Mouse (Mus musculus) CH12.LX (cell line): Measurements from ENCODE around the gene B4galt3. TPM values are rescaled to one million over a fixed set of nuclear protein-coding genes. Genes with fewer than 3 reads are reported as not detected.
A peak's percentile ranks its signal among the peaks of the same experiment; 100 is the strongest.

Source experiments
- DNase-seq: peaks from one replicate; pipeline ENCODE4 v3.0.0-alpha.2; 2013; ENCODE audit errors: extremely low read depth
- H3K27ac ChIP-seq: 2 replicates; pipeline ENCODE4 v1.5.1; 2012; ENCODE audit warnings: low read depth, mild to moderate bottlenecking, control low read depth, moderate library complexity; ENCODE audit not compliant: insufficient read depth
- H3K27me3 ChIP-seq: replicated peaks from 2 replicates; pipeline ENCODE3; 2012; ENCODE audit warnings: inconsistent platforms
- H3K36me3 ChIP-seq, 2 experiments: replicated peaks in 1 of 2; 2 replicates each; pipeline versions ENCODE3 to v1.6.1; 2012; ENCODE audit warnings: inconsistent platforms in 1 of 2, low read length in 1 of 2, mild to moderate bottlenecking in 1 of 2, mixed read lengths in 1 of 2, moderate library complexity in 1 of 2; ENCODE audit not compliant: control insufficient read depth in 1 of 2, insufficient read depth in 1 of 2
- H3K4me1 ChIP-seq, 2 experiments: 2 replicates each; pipeline ENCODE4 v1.6.1; 2012; ENCODE audit warnings: inconsistent platforms in 1 of 2, moderate library complexity in 1 of 2; ENCODE audit not compliant: insufficient read depth in 2 of 2, control insufficient read depth in 1 of 2
- H3K4me2 ChIP-seq: 2 replicates; pipeline ENCODE4 v1.6.1; 2012; ENCODE audit warnings: low read depth, mild to moderate bottlenecking, control low read depth; ENCODE audit not compliant: poor library complexity, insufficient read depth, severe bottlenecking
- H3K4me3 ChIP-seq, 3 experiments: fragments of 150-350 bp in 1 of 3; sonication (generic) in 1 of 3; replicated peaks in 1 of 3; 2 replicates each; pipeline versions ENCODE3 to v1.5.1; 2011 to 2012; ENCODE audit warnings: low read depth in 2 of 3, low read length in 2 of 3, mild to moderate bottlenecking in 2 of 3, moderate library complexity in 2 of 3, control low read depth in 1 of 3, improper control_type of control experiment in 1 of 3, inconsistent platforms in 1 of 3, mixed read lengths in 1 of 3; ENCODE audit not compliant: poor library complexity in 1 of 3
- H3K79me2 ChIP-seq: replicated peaks from 2 replicates; pipeline ENCODE4 v1.6.1; 2012; ENCODE audit warnings: mild to moderate bottlenecking, moderate library complexity; ENCODE audit not compliant: control insufficient read depth, poor library complexity, insufficient read depth, severe bottlenecking; ENCODE audit errors: extremely low read depth
- H3K9ac ChIP-seq: 2 replicates; pipeline ENCODE4 v1.6.1; 2012; ENCODE audit warnings: low read depth, mild to moderate bottlenecking, control low read depth, moderate library complexity; ENCODE audit not compliant: insufficient read depth
- H3K9me3 ChIP-seq: replicated peaks from 2 replicates; pipeline ENCODE3; 2012; ENCODE audit warnings: low read length, inconsistent platforms, mixed read lengths
- CHD1 ChIP-seq: IDR thresholded peaks from 2 replicates; pipeline ENCODE4 v1.6.1; 2012; ENCODE audit warnings: low read depth, low read length, improper control_type of control experiment, inconsistent platforms
- CHD2 ChIP-seq: IDR thresholded peaks from 2 replicates; pipeline ENCODE4 v1.6.1; 2011; ENCODE audit warnings: low read length, improper control_type of control experiment
- E2F4 ChIP-seq: IDR thresholded peaks from 2 replicates; pipeline ENCODE4 v1.6.1; 2011; ENCODE audit warnings: low read depth, low read length, improper control_type of control experiment; ENCODE audit not compliant: insufficient replicate concordance
- ELF1 ChIP-seq: IDR thresholded peaks from 2 replicates; pipeline ENCODE4 v1.6.1; 2014; ENCODE audit warnings: low read depth, mild to moderate bottlenecking, inconsistent platforms, low read length, improper control_type of control experiment
- ETS1 ChIP-seq: conservative IDR thresholded peaks from 2 replicates; pipeline ENCODE4 v1.6.1; 2012; ENCODE audit warnings: low read depth, mild to moderate bottlenecking, inconsistent platforms, low read length, improper control_type of control experiment, moderate library complexity
- GABPA ChIP-seq: IDR thresholded peaks from 2 replicates; pipeline ENCODE4 v1.6.1; 2012; ENCODE audit warnings: low read depth, low read length, improper control_type of control experiment, inconsistent platforms; ENCODE audit not compliant: insufficient replicate concordance
- HCFC1 ChIP-seq: IDR thresholded peaks from 2 replicates; pipeline ENCODE4 v1.6.1; 2012; ENCODE audit warnings: low read depth, mild to moderate bottlenecking, inconsistent platforms, low read length, improper control_type of control experiment
- IRF4 ChIP-seq: IDR thresholded peaks from 2 replicates; pipeline ENCODE4 v1.6.1; 2014; ENCODE audit warnings: low read depth, mild to moderate bottlenecking, inconsistent platforms, low read length, improper control_type of control experiment
- JUN ChIP-seq: IDR thresholded peaks from 2 replicates; pipeline ENCODE4 v1.6.1; 2011; ENCODE audit warnings: low read depth, mild to moderate bottlenecking, low read length, improper control_type of control experiment, moderate library complexity; ENCODE audit not compliant: insufficient read depth
- JUND ChIP-seq: conservative IDR thresholded peaks from 2 replicates; pipeline ENCODE4 v1.6.1; 2011; ENCODE audit warnings: low read depth, low read length, improper control_type of control experiment
- KAT2A ChIP-seq: IDR thresholded peaks from 2 replicates; pipeline ENCODE4 v1.6.1; 2012; ENCODE audit warnings: low read length, improper control_type of control experiment, inconsistent platforms; ENCODE audit not compliant: insufficient replicate concordance
- MAFK ChIP-seq: IDR thresholded peaks from 2 replicates; pipeline ENCODE4 v1.6.1; 2011; ENCODE audit warnings: low read length, improper control_type of control experiment; ENCODE audit not compliant: insufficient replicate concordance
- MAX ChIP-seq: IDR thresholded peaks from 2 replicates; pipeline ENCODE4 v1.6.1; 2011; ENCODE audit warnings: low read length, improper control_type of control experiment
- MXI1 ChIP-seq: IDR thresholded peaks from 2 replicates; pipeline ENCODE4 v1.6.1; 2011; ENCODE audit warnings: mild to moderate bottlenecking, low read depth, low read length, improper control_type of control experiment
- MYC ChIP-seq: IDR thresholded peaks from 2 replicates; pipeline ENCODE4 v1.6.1; 2011; ENCODE audit warnings: low read depth, mild to moderate bottlenecking, improper control_type of control experiment, low read length
- NELFE ChIP-seq: IDR thresholded peaks from 2 replicates; pipeline ENCODE4 v1.6.1; 2011; ENCODE audit warnings: low read depth, low read length, improper control_type of control experiment
- NRF1 ChIP-seq: IDR thresholded peaks from 2 replicates; pipeline ENCODE4 v1.6.1; 2014; ENCODE audit warnings: low read depth, mild to moderate bottlenecking, inconsistent platforms, low read length, improper control_type of control experiment, moderate library complexity
- PAX5 ChIP-seq: IDR thresholded peaks from 2 replicates; pipeline ENCODE4 v1.6.1; 2012; ENCODE audit warnings: low read length, inconsistent platforms, mixed read lengths
- POLR2A ChIP-seq: IDR thresholded peaks from 2 replicates; pipeline ENCODE4 v1.6.1; 2011; ENCODE audit warnings: low read depth, mild to moderate bottlenecking, improper control_type of control experiment, low read length
- POLR2AphosphoS2 ChIP-seq: IDR thresholded peaks from 2 replicates; pipeline ENCODE4 v1.6.1; 2011; ENCODE audit warnings: low read depth, low read length, improper control_type of control experiment
- RAD21 ChIP-seq: IDR thresholded peaks from 2 replicates; pipeline ENCODE4 v1.6.1; 2011; ENCODE audit warnings: low read depth, mild to moderate bottlenecking, low read length, improper control_type of control experiment, moderate library complexity
- RCOR1 ChIP-seq: conservative IDR thresholded peaks from 2 replicates; pipeline ENCODE4 v1.6.1; 2012; ENCODE audit warnings: low read depth, mild to moderate bottlenecking, inconsistent platforms, low read length, improper control_type of control experiment
- SIN3A ChIP-seq: IDR thresholded peaks from 2 replicates; pipeline ENCODE4 v1.6.1; 2012; ENCODE audit warnings: low read length, improper control_type of control experiment, inconsistent platforms
- TBP ChIP-seq: conservative IDR thresholded peaks from 2 replicates; pipeline ENCODE4 v1.6.1; 2011; ENCODE audit warnings: low read depth, low read length, improper control_type of control experiment
- UBTF ChIP-seq: IDR thresholded peaks from 2 replicates; pipeline ENCODE4 v1.6.1; 2012; ENCODE audit warnings: low read depth, mild to moderate bottlenecking, inconsistent platforms, low read length, improper control_type of control experiment, moderate library complexity
- USF2 ChIP-seq: conservative IDR thresholded peaks from 2 replicates; pipeline ENCODE4 v1.6.1; 2011; ENCODE audit warnings: low read depth, low read length, improper control_type of control experiment
- ZC3H11A ChIP-seq: IDR thresholded peaks from 2 replicates; pipeline ENCODE4 v1.6.1; 2012; ENCODE audit warnings: low read depth, mild to moderate bottlenecking, inconsistent platforms, low read length, improper control_type of control experiment
- ZKSCAN1 ChIP-seq: IDR thresholded peaks from 2 replicates; pipeline ENCODE4 v1.6.1; 2012; ENCODE audit warnings: low read depth, inconsistent platforms, low read length, improper control_type of control experiment, borderline replicate concordance
- ZMIZ1 ChIP-seq: IDR thresholded peaks from 2 replicates; pipeline ENCODE4 v1.6.1; 2012; ENCODE audit warnings: low read depth, mild to moderate bottlenecking, inconsistent platforms, low read length, improper control_type of control experiment
- ZNF384 ChIP-seq: IDR thresholded peaks from 2 replicates; pipeline ENCODE4 v1.6.1; 2012; ENCODE audit warnings: low read depth, low read length, improper control_type of control experiment, inconsistent platforms
- dilution Hi-C: fragments of 300-500 bp; cut with MboI; formaldehyde crosslinking; loops from 2 replicates; pipeline ENCODE4 v1.14.3; 2020; ENCODE audit warnings: low sequenced_read_pairs; ENCODE audit not compliant: extremely low pct_unique_long_range_greater_than_20kb, extremely low pct_ligation_motif_present
- in situ Hi-C: fragments of 300-500 bp; cut with MboI; formaldehyde crosslinking; loops from 3 replicates; pipeline ENCODE4 v1.14.3; 2019; ENCODE audit warnings: low sequenced_read_pairs, low pct_ligation_motif_present, low pct_unique_long_range_greater_than_20kb, mixed read lengths
- polyA plus RNA-seq: library from polyadenylated mRNA; unstranded; fragments of >175 nt; gene quantifications from 2 replicates; pipeline ENCODE4 v1.2.1, GENCODE M21; 2012; ENCODE audit warnings: low read depth; ENCODE audit not compliant: insufficient read length
- total RNA-seq, 2 experiments: library from RNA; depleted of rRNA; stranded (reverse); fragments of 300-350 nt in 1 of 2; fragments of >200 nt in 1 of 2; gene quantifications; 2 replicates each; pipeline ENCODE4 v1.2.3; 2012 to 2014

The B4galt3 gene
- total and polyA plus RNA-seq, 3 experiments: 19.3 to 27.8 (median 23.1) TPM

- no peak overlapping the region for H3K27ac ChIP-seq
- H3K4me3 ChIP-seq: peak overlapping the region; percentile 58 to 92 (median 59)
These were observed 10.3 kb downstream of the B4galt3 start for GRCm38 (mm10) chr1:171280250-171280915.

DNA sequence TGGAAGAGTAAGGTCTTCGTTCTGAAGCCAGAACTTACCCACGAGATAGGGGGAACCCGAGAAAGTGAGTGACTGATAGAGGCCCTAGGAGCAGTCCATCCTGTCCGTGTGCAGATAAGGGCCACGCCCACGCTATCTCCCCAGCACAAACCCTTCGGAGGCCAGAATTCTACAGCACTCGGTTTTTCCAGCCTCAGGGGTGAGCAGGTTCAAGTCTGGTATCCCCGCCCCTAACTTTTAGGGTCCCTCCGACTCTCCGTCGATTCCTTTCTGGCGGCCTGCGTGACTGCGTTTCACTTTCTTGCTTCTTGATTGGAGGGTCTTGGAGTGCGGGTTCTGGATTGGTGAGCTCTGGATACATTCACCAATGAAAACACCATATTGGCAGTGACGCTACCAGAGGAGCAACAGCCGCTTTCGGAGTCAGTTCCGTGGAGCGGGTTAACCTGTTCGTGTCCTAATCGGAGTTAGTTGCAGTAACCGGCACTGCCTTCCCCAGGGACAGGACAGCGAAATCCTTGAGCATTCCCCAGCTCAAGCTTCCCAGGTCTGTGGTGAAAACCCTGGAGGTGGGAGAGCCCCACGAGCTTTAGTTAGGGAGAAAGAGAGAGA, 10.9 kb downstream of the B4galt3 start, which contains the start of gene Ppox:
Gene Ppox (minus strand): TSS at position 271 of the 612 bp plus-strand sequence.
- in situ Hi-C loops (no loop called here), dilution Hi-C loops (no loop called here)
- H3K79me2 ChIP-seq: no peaks in the 10 kb centered on the region
- peak within 1 kb of the TSS; percentile 70 for H3K4me2 ChIP-seq
- H3K36me3 ChIP-seq: peaks cover 41 to 72% of the 10 kb centered on the region in 2 experiments
- peak within 1 kb of the TSS; percentile 77 for H3K9ac ChIP-seq
- peak within 1 kb of the TSS; percentile 58 for H3K27ac ChIP-seq
- H3K4me1 ChIP-seq: peaks cover 0 to 26% of the 10 kb centered on the region in 2 experiments; a peak in 2 of 4 replicates
- H3K27me3 ChIP-seq: no peaks in the 10 kb centered on the region
- H3K4me3 ChIP-seq: peak within 1 kb of the TSS; percentile 59 to 92 (median 70)
- DNase-seq: peak; percentile 98
- H3K9me3 ChIP-seq: no peaks in the 10 kb centered on the region
- TF ChIP-seq ELF1: peak; percentile 80
- TF ChIP-seq POLR2AphosphoS2: no peak
- no peak for TF ChIP-seq RCOR1
- TF ChIP-seq SIN3A: peak; percentile 78
- TF ChIP-seq MAFK: no peak
- TF ChIP-seq NRF1: no peak
- TF ChIP-seq ZC3H11A: no peak
- TF ChIP-seq NELFE: no peak; the same call in 1 of the 2 replicates
- peak; percentile 49; the same call in 1 of the 2 replicates for TF ChIP-seq MAX
- TF ChIP-seq JUND: no peak
- peak; percentile 82 for TF ChIP-seq HCFC1
- no peak for TF ChIP-seq JUN
- no peak for TF ChIP-seq MXI1
- no peak for TF ChIP-seq USF2
- peak; percentile 80; the same call in 1 of the 2 replicates for TF ChIP-seq CHD2
- no peak for TF ChIP-seq ZMIZ1
- 0 out of 2 replicates have a peak, but pooled peaks have one; percentile 49 for TF ChIP-seq KAT2A
- no peak for TF ChIP-seq ZKSCAN1
- TF ChIP-seq IRF4: 0 out of 2 replicates have a peak, but pooled peaks have one; percentile 5
- no peak for TF ChIP-seq E2F4
- TF ChIP-seq ETS1: no peak; the same call in 1 of the 2 replicates
- TF ChIP-seq RAD21: no peak
- peak; percentile 40; the same call in 1 of the 2 replicates for TF ChIP-seq POLR2A
- no peak for TF ChIP-seq PAX5
- no peak for TF ChIP-seq MYC
- TF ChIP-seq GABPA: no peak

More at GRCm38 (mm10) chr1:171280250-171280915, 10.3 kb downstream of the B4galt3 start:
- TF ChIP-seq NELFE: 0 out of 2 replicates have a peak, but pooled peaks have one; percentile 14
- TF ChIP-seq KAT2A: no peak
- no peak for TF ChIP-seq TBP
- peak; percentile 87; the same call in 1 of the 2 replicates for TF ChIP-seq CHD1
- no peak for TF ChIP-seq JUND
- TF ChIP-seq IRF4: no peak
- TF ChIP-seq ZNF384: no peak
- 0 out of 2 replicates have a peak, but pooled peaks have one; percentile 33 for TF ChIP-seq UBTF
- TF ChIP-seq MYC: no peak
- in situ Hi-C loops (no loop called here), dilution Hi-C loops (no loop called here)
- no peak for DNase-seq
- H3K79me2 ChIP-seq: no peaks in the 10 kb centered on the region
- no peaks in the 10 kb centered on the region for H3K27me3 ChIP-seq
- H3K4me2 ChIP-seq: peak overlapping the region; percentile 62
- H3K9me3 ChIP-seq: no peaks in the 10 kb centered on the region
- H3K9ac ChIP-seq: peak overlapping the region; percentile 53
- H3K4me1 ChIP-seq: peaks cover 0 to 23% of the 10 kb centered on the region in 2 experiments; a peak in 2 of 4 replicates
- peaks cover 45 to 72% of the 10 kb centered on the region in 2 experiments for H3K36me3 ChIP-seq
